Mouse (Mus musculus) hematopoietic multipotent progenitor cell, adult 10-12 weeks (in vitro differentiated cells): ENCODE results near the gene Smim9. TPM values are rescaled to one million over a fixed set of nuclear protein-coding genes. Genes with fewer than 3 reads are reported as not detected.

Source experiments
- polyA plus RNA-seq: library from polyadenylated mRNA; stranded (reverse); fragments of >175 nt; gene quantifications from 2 replicates; pipeline ENCODE4 v1.2.3, GENCODE M21; 2012; ENCODE audit warnings: low replicate concordance

The Smim9 gene
- polyA plus RNA-seq, result not detected in 2 replicates

DNA sequence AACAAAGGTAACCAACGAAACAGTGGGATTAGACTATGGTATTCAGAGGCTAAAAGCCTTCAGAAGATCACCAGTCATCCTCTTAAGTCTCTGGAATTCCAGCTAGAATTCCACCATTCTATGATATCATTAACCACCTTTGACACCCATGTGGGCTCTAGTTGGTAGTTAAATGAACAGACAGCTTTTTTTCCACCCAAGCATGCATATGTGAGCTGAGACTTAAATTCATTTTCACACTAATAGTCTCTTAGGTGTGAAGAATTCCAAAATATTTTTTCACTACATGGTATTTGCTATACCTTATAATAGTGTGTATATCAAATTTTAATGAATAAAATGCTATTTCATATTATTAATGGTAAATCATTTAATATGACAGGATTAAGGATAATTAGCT is at the start of gene Smim9:
Gene Smim9, minus strand, starts transcription at position 101 of the 400 bp plus-strand sequence.

DNA sequence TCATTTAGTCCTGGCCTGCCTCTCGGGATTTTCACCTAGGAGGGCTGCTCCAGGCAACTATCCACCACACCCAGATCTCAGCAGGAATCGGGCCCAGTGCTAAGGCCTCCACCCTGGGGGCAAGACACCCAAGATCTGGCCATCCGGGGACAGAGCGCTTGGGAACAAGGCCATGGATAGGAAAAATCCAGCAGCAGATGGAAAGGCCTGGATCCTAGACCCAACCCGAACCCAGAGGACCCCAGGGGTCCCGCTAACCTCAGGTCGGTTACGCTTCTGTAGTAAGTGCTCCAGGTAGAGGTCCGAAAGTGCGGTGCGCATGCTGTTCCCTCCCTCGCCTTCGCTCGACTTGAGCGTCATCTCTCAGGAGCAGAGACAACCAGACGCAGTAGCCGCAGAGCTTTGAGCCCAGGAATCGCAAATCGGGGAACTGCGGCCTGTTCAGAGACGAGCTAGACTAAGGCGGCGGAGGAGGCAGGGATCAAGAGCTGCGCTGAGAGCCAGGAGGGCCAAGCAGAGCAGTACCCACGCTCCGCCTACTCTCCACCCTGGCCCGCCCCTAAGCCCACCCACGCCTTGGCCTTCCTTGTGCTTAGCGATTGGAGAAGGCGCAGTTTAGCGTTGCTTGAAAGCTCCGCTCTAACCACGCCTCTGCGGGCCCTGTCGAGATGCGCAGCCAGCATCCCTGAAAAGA is 33.0 kb downstream of the Smim9 start, which contains the start of gene Mpp1:
Gene Mpp1, minus strand, starts transcription at position 550 of the 694 bp plus-strand sequence.

Other genes starting within 250 kb of the Smim9 start
- 2.1 and 3.1 TPM in 2 replicates for gene Gab3, start 78.3 kb downstream of the Smim9 start, polyA plus RNA-seq
- 3.0 and 8.9 TPM in 2 replicates for gene Dkc1, start 67.9 kb downstream of the Smim9 start, polyA plus RNA-seq
- 10.3 and 14.8 TPM in 2 replicates for gene Mpp1, start 32.8 kb downstream of the Smim9 start, polyA plus RNA-seq
- 0.23 and 2.0 TPM in 2 replicates for gene Fundc2, start 218.6 kb upstream of the Smim9 start, polyA plus RNA-seq
- 0.04 TPM in 1 of 2 replicates, not detected in the other for gene F8, start 218.8 kb upstream of the Smim9 start, polyA plus RNA-seq